Mouse (Mus musculus) kidney, postnatal 10 days (tissue): ENCODE results near the gene Slc8b1.

Experiments used
- DNase-seq: peaks from one replicate; pipeline ENCODE4 v3.0.0; 2021; ENCODE audit warnings: mixed read lengths

The Slc8b1 gene

DNA sequence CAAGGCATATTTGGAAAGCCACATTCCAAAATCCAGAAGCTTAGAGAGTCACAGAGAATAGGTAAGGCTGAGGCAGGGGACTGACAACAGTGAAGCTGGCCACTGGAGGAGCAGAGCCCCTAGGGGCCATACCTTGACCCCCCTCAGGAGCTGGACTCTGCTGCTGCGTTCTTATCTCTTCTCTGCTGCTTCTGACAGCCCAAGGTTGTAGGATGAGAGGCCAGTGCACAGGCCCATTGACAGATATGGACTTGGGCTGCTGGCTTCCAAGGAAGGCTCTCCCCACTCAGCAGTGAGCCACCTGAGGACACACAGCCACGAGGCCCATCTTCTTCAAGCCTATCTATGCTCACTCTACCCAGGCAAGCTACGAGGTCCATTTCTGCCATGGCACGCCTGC lies 58.0 kb downstream of the Slc8b1 start:
- DNase-seq, result no peak

GRCm38 (mm10) chr5:120569791-120570190 lies 58.8 kb downstream of the Slc8b1 start:
- no peak for DNase-seq

GRCm38 (mm10) chr5:120570289-120570897 lies 59.4 kb downstream of the Slc8b1 start:
- DNase-seq, result no peak

GRCm38 (mm10) chr5:120571056-120571740 lies 60.2 kb downstream of the Slc8b1 start:
- DNase-seq, result peak; percentile 78

- no peak for DNase-seq
Measured at GRCm38 (mm10) chr5:120574469-120575063, 63.6 kb downstream of the Slc8b1 start.

DNA sequence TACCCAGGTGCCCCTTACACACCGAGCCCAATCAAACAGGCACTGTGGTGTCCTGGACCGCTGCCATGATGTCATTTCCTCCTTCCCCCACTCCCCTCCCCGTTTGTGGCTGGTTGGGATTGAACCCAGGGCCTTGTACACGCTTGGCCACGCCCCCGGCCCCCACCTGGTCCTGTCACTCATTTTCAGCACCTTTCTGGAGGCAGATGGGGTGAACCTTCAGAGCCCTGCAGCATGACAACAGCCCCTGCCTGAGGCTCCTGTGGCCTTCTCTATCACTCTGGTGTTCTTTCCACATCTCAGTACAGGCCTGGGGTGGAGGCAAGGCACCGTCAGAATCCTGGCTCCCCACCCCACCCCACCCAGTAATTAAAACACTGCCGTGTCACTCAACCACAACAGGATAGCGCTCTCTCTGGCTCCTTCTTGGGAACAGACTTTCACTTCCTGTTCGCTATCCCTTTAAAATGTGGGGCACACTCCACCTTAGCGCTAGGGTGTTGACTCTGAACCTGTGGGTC lies 65.9 kb downstream of the Slc8b1 start:
- DNase-seq, result no peak

DNA sequence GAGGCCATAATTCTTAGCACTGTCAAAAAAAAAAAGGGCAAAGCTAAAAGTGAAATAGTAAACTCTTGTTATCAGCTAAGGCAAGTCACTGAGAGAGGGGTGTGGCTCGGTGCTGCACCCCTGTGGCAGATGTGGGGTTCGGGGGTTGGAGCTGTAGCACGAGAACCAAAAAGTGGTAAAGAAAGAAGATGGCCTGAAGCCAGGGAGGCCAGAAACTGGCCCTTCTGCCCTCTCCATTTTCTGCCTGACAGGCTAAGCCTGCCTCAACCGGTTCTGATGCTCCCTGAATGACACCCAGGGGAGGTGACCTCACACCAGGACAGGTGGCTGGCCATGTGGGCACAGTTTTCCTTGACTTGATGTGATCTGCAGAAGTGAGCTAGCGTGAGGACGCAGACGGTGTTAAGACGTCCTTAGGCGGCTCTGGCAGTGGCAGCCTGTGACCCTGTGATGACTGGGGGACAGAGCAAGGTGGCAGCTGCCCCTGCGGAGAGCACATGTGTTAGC lies 67.0 kb downstream of the Slc8b1 start:
- peak; percentile 60 for DNase-seq

DNA sequence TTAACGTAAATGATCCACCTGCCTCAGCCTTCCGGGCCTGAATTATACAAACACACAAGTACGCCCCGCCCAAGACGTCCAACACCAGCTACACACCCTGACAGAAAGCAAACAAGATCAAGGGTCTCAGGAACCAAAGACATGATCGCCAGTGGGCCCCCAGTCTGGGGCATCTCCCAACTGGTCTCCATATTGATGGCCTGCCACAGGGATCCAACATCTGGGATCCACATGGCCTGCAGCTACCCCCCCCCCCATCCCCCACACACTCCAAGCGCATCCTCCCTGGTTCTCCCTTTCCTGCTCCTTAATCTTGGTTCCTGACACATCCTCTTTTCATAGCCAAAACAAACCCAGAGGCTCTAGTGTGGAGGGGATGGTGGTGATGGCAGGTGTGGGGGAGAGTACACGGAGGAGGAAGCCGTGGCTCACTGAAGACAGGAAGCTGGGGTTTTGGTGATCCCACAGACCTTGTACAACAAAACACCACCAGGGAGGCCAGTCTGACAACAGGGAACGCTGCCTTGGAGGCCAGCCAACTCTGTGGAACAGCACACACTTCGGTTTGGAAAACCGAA lies 67.6 kb downstream of the Slc8b1 start:
- DNase-seq, result peak; percentile 84

DNA sequence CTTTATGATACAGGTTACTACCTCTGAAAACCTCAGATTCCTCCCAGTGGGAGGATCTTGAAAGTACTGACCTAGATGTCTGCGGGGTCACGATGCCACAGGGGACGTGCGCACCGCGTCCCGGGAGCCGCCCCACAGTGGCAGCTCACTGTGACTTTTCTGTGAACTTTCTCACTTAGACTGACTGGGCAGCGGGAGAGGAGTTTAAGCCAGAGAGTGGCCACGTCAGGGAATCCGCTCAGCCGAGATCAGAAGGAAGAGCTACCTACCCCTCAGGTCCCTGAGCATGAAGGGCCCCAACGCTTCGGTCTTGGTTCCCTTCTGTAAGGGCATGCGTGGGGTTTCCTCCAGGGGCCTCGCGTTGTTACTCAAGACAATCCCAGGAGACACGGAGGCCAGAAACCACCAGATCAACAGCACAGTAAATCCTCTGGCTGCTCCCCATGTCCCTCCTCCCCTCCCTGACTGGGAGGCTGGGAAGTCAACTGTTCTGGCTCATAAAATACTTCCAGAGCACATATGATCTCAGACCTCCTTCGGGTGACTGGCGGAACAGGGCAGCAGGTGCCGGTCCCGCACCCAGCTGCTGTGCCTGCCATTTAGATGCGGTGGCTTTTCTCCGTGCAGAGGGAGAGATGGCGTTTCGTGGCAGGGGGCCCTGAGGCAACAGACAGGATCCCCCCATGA lies 68.4 kb downstream of the Slc8b1 start:
- DNase-seq, result peak; percentile 81

DNA sequence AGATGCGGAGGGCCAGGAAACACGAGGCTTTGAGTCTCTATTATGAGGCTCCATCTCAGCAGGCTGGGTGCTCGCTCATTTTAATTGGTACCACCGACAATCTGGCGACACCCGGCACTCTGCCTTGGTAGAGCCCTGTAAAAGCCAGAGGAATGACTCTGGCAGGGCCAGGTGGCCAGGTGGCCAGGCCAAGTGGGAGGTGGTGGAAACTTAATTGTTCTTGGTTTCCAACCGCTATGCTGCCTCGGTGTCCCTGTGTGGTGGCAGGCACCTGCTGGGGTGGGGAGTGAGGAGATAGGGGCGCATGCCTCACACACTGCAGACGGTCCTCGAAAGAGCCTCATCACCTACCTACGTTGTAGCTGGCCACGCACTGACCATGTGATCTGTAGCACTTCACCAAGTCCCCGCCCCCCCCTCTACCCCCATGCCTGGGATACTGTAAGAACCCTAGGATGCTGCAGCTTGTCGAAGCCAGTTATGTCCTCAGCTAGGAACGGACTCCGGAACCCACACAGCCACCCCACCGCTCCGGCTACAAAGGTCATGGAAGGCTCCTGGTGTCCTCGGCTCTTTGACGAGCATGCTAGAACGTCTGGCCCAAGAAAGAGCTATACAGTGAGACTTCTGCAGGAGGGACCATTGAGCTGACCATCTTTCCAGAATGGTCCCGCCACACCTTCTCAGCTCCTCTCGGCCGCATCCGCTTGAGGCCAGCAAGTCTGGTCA lies 69.1 kb downstream of the Slc8b1 start:
- no peak for DNase-seq

DNA sequence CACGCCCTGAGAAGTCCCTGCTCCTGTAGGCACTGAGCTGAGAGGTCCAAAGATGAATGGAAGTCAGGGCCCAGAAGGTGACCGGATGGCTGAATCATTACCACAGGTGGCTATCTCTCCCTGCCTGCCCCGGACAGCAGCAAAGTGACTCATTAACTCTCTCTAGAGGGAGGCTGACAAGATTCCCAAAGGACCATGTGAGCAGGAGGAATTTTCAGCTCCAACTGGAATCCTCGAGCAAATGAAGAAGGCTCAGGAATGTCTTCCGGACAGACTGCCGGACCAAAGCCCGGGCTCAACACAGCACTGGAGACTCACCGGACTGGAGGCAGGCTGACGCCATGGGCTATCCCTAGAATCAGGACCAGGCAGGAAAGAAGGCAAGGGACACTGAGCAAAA lies 71.0 kb downstream of the Slc8b1 start:
- no peak for DNase-seq

DNA sequence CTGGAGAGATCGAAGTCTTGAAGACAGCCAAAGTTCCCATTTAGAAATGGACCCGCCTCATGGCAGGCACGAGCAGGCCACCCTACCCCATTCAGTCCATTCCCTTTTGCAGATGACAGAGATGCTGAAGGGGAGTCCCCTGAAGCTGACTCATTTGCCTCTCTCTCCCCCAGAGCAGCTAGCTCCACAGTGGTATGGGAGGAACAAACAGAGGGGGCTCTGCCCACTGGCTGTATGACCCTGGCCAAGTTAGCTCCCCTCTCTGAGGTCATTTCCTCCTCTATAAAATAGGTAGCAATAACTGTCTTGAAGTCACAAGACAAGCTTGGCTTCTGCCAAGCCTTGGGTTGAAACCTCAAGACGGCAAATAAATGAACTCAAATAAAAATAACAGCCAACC lies 72.5 kb downstream of the Slc8b1 start:
- DNase-seq, result no peak
